Mouse (Mus musculus): Measurements from ENCODE around the gene Uhrf1. TPM values are rescaled to one million over a fixed set of nuclear protein-coding genes. Genes with fewer than 3 reads are reported as not detected.

Gene Uhrf1
- polyA plus RNA-seq, 1 experiment from 2014 or later: 331 TPM

- Histone ChIP-seq H3K36me3 (replicated peaks) (peaks cover 95% of the 10 kb centered on the region), H3K27ac (no peak overlapping the region), H3K4me3 (no peak overlapping the region), H3K4me1 (peaks cover 11% of the 10 kb centered on the region; the same call in 1 of the 2 replicates), H3K9me3 (no peaks in the 10 kb centered on the region), H3K27me3 (ENCODE audit: poor library complexity, severe bottlenecking) (no peaks in the 10 kb centered on the region)
- 85% methylated on average over 3 of the region's 3 CpGs for WGBS
- DNase-seq (ENCODE audit: extremely low spot score, low spot score): no peak
Measured at GRCm38 (mm10) chr17:56370090-56370489, 67.0 kb downstream of the Uhrf1 start.

GRCm38 (mm10) chr17:56371029-56371660 lies 68.0 kb downstream of the Uhrf1 start:
- WGBS: 84% methylated on average over 15 of the region's 15 CpGs
- no peaks in the 10 kb centered on the region for H3K9me3 ChIP-seq
- H3K36me3 ChIP-seq (replicated peaks): peaks cover 94% of the 10 kb centered on the region
- DNase-seq (ENCODE audit: extremely low spot score, low spot score): no peak
- H3K27ac ChIP-seq: no peak overlapping the region
- H3K4me3 ChIP-seq: no peak overlapping the region
- peaks cover 4% of the 10 kb centered on the region; the same call in 1 of the 2 replicates for H3K4me1 ChIP-seq
- no peaks in the 10 kb centered on the region for H3K27me3 ChIP-seq (ENCODE audit: poor library complexity, severe bottlenecking)

DNA sequence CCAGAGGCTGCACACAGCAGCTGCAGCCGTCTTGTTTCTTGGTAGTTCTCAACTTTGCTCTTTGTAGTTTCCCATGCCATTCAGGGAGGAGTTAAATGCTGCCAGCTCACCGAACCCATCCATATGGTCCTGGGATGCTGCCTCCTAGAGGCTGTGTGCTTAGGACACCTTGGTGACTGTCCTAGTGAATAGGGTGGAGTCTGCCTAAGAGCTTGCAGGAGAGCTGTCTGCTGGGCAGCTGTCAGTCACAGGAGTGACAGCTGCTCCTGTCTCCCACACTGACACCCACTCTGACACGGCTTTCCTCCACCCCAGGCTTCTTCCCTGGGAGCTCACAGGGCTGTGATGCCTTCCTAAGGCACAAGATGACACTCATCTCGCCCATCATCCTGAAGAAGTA lies 69.0 kb downstream of the Uhrf1 start:
- H3K4me1 ChIP-seq: peaks cover 4% of the 10 kb centered on the region; the same call in 1 of the 2 replicates
- H3K27ac ChIP-seq: no peak overlapping the region
- DNase-seq (ENCODE audit: extremely low spot score, low spot score): no peak
- no peak overlapping the region for H3K4me3 ChIP-seq
- no peaks in the 10 kb centered on the region for H3K9me3 ChIP-seq
- peaks cover 99% of the 10 kb centered on the region for H3K36me3 ChIP-seq (replicated peaks)
- WGBS: 65% methylated on average over 4 of the region's 4 CpGs
- no peaks in the 10 kb centered on the region for H3K27me3 ChIP-seq (ENCODE audit: poor library complexity, severe bottlenecking)

Other genes with a start within 250 kb of the Uhrf1 start
- 30.2 and 32.4 TPM in 2 replicates for gene Ubxn6, start 228.3 kb upstream of the Uhrf1 start, polyA plus RNA-seq (2016; fragmentation: Nextera tagmentation; extraction: Ambion mirVana)
- gene Hdgfl2, start 223.7 kb upstream of the Uhrf1 start, polyA plus RNA-seq (2016; fragmentation: Nextera tagmentation; extraction: Ambion mirVana): 188 and 200 TPM in 2 replicates
- gene Plin4, start 193.5 kb upstream of the Uhrf1 start, polyA plus RNA-seq (2016; fragmentation: Nextera tagmentation; extraction: Ambion mirVana): 0.05 and 0.09 TPM in 2 replicates
- gene Plin5, start 185.7 kb upstream of the Uhrf1 start, polyA plus RNA-seq (2016; fragmentation: Nextera tagmentation; extraction: Ambion mirVana): 0.25 and 0.33 TPM in 2 replicates
- not detected in 2 replicates for gene Lrg1, start 181.3 kb upstream of the Uhrf1 start, polyA plus RNA-seq (2016; fragmentation: Nextera tagmentation; extraction: Ambion mirVana)
- gene Sema6b, start 163.0 kb upstream of the Uhrf1 start, polyA plus RNA-seq (2016; fragmentation: Nextera tagmentation; extraction: Ambion mirVana): 0.44 and 0.67 TPM in 2 replicates
- 7.4 and 8.1 TPM in 2 replicates for gene Tnfaip8l1, start 140.8 kb upstream of the Uhrf1 start, polyA plus RNA-seq (2016; fragmentation: Nextera tagmentation; extraction: Ambion mirVana)
- 75.5 and 78.5 TPM in 2 replicates for gene Mydgf, start 119.4 kb upstream of the Uhrf1 start, polyA plus RNA-seq (2016; fragmentation: Nextera tagmentation; extraction: Ambion mirVana)
- 49.7 and 51.2 TPM in 2 replicates for gene Dpp9, start 84.4 kb upstream of the Uhrf1 start, polyA plus RNA-seq (2016; fragmentation: Nextera tagmentation; extraction: Ambion mirVana)
- 11.5 and 13.2 TPM in 2 replicates for gene Fem1a, start 46.5 kb upstream of the Uhrf1 start, polyA plus RNA-seq (2016; fragmentation: Nextera tagmentation; extraction: Ambion mirVana)
- gene Ticam1, start 26.5 kb upstream of the Uhrf1 start, polyA plus RNA-seq (2016; fragmentation: Nextera tagmentation; extraction: Ambion mirVana): 2.4 and 2.6 TPM in 2 replicates
- gene Plin3, start 10.4 kb upstream of the Uhrf1 start, polyA plus RNA-seq (2016; fragmentation: Nextera tagmentation; extraction: Ambion mirVana): 58.3 and 59.0 TPM in 2 replicates
- not detected in 2 replicates for gene Arrdc5, start 3.0 kb upstream of the Uhrf1 start, polyA plus RNA-seq (2016; fragmentation: Nextera tagmentation; extraction: Ambion mirVana)
- gene Kdm4b, start 22.7 kb downstream of the Uhrf1 start, polyA plus RNA-seq (2016; fragmentation: Nextera tagmentation; extraction: Ambion mirVana): 35.9 and 39.6 TPM in 2 replicates
- gene Ptprs, start 173.2 kb downstream of the Uhrf1 start, polyA plus RNA-seq (2016; fragmentation: Nextera tagmentation; extraction: Ambion mirVana): 80.3 and 91.5 TPM in 2 replicates
- not detected in 2 replicates for gene Znrf4, start 209.1 kb downstream of the Uhrf1 start, polyA plus RNA-seq (2016; fragmentation: Nextera tagmentation; extraction: Ambion mirVana)